Mouse (Mus musculus): ENCODE results near the gene Cmss1. TPM values are rescaled to one million over a fixed set of nuclear protein-coding genes. Genes with fewer than 3 reads are reported as not detected.

The Cmss1 gene
- polyA plus RNA-seq, 1 experiment, result 36.3 TPM

DNA sequence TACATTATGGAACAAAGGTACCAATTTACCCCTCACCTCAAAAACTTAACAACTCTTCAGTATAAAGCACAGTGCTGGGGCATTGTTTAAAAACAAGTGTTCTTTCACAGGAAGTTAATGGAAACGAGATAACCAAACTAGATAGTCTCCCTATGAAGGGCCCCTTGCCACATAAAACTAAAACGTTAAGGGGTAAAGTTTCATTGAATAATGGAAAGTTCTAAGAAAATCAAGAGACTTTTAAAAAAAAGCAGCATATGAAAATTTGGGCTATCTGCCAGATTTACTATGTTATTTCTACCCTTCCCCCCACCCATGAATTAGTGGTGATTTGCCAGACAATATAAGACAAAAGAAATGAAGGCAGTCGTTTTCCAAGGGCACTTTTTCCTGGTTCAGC, 21.5 kb downstream of the Cmss1 start:
- no peaks in the 10 kb centered on the region for H3K36me3 ChIP-seq (replicated peaks; ENCODE audit: low read length)
- no peaks in the 10 kb centered on the region for H3K9me3 ChIP-seq
- H3K4me3 ChIP-seq (replicated peaks), result peak overlapping the region; percentile 81
- TF ChIP-seq FLI1 (IDR thresholded peaks at IDR 0.05; ENCODE audit: low read length), result no peak
- TF ChIP-seq GATA1 (IDR thresholded peaks at IDR 0.05; ENCODE audit: borderline replicate concordance, low read length), result no peak
- peaks cover 46% of the 10 kb centered on the region for H3K4me1 ChIP-seq
- no peaks in the 10 kb centered on the region for H3K27me3 ChIP-seq (replicated peaks)

DNA sequence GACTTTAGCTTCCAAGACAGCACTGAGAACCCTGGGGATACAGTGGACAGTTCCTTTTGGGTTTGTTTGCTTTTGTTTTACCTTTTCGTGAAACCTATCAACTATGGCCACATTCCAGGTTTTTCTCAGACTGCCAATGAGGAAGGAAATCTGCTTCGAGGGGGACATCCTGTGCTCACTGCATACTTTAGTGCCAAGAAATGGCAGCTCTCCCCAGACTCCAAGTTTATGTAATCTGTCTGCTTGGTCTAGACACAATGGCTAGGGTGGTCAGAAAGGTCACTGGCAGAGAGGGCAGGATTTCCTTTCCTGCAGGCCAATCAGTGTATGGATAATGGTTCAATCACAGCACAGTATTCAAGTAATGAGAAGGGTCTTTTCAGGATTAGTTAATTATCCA, 24.7 kb downstream of the Cmss1 start:
- H3K9me3 ChIP-seq, result no peaks in the 10 kb centered on the region
- H3K36me3 ChIP-seq (replicated peaks; ENCODE audit: low read length), result no peaks in the 10 kb centered on the region
- no peaks in the 10 kb centered on the region for H3K27me3 ChIP-seq (replicated peaks)
- no peak overlapping the region for H3K4me3 ChIP-seq (replicated peaks)
- TF ChIP-seq GATA1 (IDR thresholded peaks at IDR 0.05; ENCODE audit: borderline replicate concordance, low read length) (no peak), FLI1 (IDR thresholded peaks at IDR 0.05; ENCODE audit: low read length) (no peak)
- H3K4me1 ChIP-seq, result peaks cover 69% of the 10 kb centered on the region

DNA sequence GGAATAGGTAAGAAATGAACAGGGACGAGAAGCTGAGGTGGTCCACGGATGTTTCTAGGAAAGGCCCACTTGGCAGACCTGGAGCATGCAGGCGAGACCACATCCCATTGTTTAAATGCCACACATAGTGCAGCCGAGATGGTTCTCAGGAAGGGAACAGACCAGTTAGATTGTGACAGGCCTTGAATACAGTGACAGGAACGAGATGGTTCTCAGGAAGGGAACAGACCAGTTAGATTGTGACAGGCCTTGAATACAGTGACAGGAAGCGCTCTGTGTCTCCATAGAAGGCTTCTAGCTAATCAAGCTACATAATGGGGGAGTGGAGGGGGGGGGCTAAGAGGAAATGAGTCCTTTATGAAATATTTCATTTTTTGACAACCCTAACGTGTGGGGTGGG, 26.6 kb downstream of the Cmss1 start:
- Histone ChIP-seq H3K36me3 (replicated peaks; ENCODE audit: low read length) (no peaks in the 10 kb centered on the region), H3K4me1 (peaks cover 68% of the 10 kb centered on the region), H3K9me3 (no peaks in the 10 kb centered on the region), H3K27me3 (replicated peaks) (no peaks in the 10 kb centered on the region), H3K4me3 (replicated peaks) (peak overlapping the region; percentile 62)
- TF ChIP-seq GATA1 (IDR thresholded peaks at IDR 0.05; ENCODE audit: borderline replicate concordance, low read length) (no peak), FLI1 (IDR thresholded peaks at IDR 0.05; ENCODE audit: low read length) (no peak)

DNA sequence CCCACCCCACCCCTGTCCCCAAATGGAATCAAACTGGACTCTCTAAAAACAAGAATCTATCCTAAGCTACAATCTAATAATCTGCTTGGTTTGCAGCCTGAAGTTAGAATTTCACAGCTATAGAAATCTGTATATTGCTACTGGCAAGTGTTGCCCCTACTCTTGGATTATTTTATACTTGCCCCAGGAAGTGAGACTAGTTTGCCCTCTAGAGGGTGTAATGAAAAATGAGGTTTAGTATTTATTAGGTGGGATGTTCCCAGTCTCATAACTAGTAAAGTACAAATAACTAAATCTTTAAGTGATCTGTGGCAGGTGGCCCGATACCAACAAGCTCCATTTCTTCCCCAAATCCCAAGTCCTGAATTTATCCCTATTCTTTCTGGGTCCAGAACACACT, 29.1 kb downstream of the Cmss1 start:
- peaks cover 52% of the 10 kb centered on the region for H3K4me1 ChIP-seq
- H3K4me3 ChIP-seq (replicated peaks), result no peak overlapping the region
- TF ChIP-seq FLI1 (IDR thresholded peaks at IDR 0.05; ENCODE audit: low read length) (no peak), GATA1 (IDR thresholded peaks at IDR 0.05; ENCODE audit: borderline replicate concordance, low read length) (no peak)
- no peaks in the 10 kb centered on the region for H3K27me3 ChIP-seq (replicated peaks)
- H3K9me3 ChIP-seq, result no peaks in the 10 kb centered on the region
- peaks cover 3% of the 10 kb centered on the region for H3K36me3 ChIP-seq (replicated peaks; ENCODE audit: low read length)

DNA sequence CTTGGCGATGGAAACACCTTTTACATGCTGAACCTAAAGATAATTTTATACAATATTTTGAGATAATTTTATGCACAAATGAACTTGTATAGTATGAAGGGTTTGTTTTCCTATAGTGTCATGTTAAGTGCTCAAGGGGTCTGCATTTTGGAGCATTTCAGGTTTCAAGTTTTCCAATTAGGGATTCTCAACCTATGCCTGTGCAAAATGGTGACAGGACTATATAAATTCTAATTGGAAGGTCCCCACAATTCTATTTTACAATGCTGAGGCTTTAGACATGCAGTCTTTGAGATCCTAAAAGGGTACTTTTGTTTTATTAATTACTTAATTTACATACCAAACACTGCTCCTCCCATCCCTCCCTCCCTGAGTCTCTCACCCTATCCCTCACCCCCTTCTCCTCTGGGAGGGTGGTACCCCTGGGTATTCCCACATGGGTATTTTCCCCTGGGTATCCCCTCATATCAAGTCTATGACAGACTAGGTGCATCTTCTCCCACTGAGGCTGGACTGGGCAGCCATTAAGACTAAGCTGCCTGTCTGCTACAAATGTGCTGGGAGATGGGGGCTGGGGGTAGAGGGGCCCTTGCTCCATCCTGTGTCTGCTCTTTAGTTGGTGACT, 30.8 kb downstream of the Cmss1 start:
- H3K4me1 ChIP-seq, result peaks cover 47% of the 10 kb centered on the region
- H3K9me3 ChIP-seq, result no peaks in the 10 kb centered on the region
- peaks cover 18% of the 10 kb centered on the region for H3K36me3 ChIP-seq (replicated peaks; ENCODE audit: low read length)
- no peak overlapping the region for H3K4me3 ChIP-seq (replicated peaks)
- TF ChIP-seq FLI1 (IDR thresholded peaks at IDR 0.05; ENCODE audit: low read length) (no peak), GATA1 (IDR thresholded peaks at IDR 0.05; ENCODE audit: borderline replicate concordance, low read length) (no peak)
- no peaks in the 10 kb centered on the region for H3K27me3 ChIP-seq (replicated peaks)

DNA sequence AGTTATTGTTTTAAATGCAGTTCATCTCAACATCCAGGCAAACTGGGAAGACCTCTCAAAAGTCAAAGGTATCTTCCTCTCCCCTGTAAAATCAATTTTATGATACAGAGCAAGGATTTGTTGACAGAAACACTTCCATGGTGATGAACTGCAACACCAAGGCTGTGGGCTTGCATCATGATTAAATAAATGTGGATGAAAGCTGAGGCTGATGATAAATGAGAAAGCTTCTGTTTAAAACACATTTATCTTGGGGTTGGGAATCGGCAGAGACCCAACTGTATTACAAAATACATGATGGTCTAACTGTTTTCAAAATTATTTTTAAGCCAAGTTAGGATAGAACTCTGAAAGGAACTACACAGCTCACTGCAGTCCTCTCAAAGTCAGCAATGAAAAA, 32.8 kb downstream of the Cmss1 start:
- Histone ChIP-seq H3K9me3 (no peaks in the 10 kb centered on the region), H3K4me1 (peaks cover 37% of the 10 kb centered on the region; the same call in 1 of the 2 replicates), H3K4me3 (replicated peaks) (no peak overlapping the region), H3K27me3 (replicated peaks) (no peaks in the 10 kb centered on the region), H3K36me3 (replicated peaks; ENCODE audit: low read length) (peaks cover 34% of the 10 kb centered on the region)
- no peak for TF ChIP-seq FLI1 (IDR thresholded peaks at IDR 0.05; ENCODE audit: low read length)
- no peak for TF ChIP-seq GATA1 (IDR thresholded peaks at IDR 0.05; ENCODE audit: borderline replicate concordance, low read length)

DNA sequence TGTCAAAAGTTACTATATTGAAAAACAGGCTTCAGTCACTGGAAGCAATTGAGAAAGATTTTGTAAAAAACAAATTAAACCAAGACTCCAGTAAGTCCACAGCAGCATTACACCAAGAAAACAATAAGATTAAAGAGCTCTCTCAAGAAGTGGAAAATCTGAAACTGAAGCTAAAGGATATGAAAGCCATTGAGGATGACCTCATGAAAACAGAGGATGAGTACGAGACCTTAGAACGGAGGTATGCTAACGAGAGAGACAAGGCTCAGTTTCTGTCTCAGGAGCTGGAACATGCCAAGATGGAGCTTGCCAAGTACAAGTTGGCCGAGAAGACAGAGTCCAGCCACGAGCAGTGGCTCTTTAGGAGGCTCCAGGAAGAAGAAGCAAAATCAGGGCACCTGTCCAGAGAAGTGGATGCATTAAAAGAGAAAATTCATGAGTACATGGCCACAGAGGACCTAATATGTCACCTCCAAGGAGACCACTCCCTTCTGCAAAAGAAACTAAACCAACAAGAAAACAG, 35.8 kb downstream of the Cmss1 start:
- H3K4me1 ChIP-seq, result peaks cover 23% of the 10 kb centered on the region; the same call in 1 of the 2 replicates
- peaks cover 35% of the 10 kb centered on the region for H3K36me3 ChIP-seq (replicated peaks; ENCODE audit: low read length)
- TF ChIP-seq FLI1 (IDR thresholded peaks at IDR 0.05; ENCODE audit: low read length) (no peak), GATA1 (IDR thresholded peaks at IDR 0.05; ENCODE audit: borderline replicate concordance, low read length) (no peak)
- H3K27me3 ChIP-seq (replicated peaks), result no peaks in the 10 kb centered on the region
- H3K4me3 ChIP-seq (replicated peaks), result no peak overlapping the region
- no peaks in the 10 kb centered on the region for H3K9me3 ChIP-seq

DNA sequence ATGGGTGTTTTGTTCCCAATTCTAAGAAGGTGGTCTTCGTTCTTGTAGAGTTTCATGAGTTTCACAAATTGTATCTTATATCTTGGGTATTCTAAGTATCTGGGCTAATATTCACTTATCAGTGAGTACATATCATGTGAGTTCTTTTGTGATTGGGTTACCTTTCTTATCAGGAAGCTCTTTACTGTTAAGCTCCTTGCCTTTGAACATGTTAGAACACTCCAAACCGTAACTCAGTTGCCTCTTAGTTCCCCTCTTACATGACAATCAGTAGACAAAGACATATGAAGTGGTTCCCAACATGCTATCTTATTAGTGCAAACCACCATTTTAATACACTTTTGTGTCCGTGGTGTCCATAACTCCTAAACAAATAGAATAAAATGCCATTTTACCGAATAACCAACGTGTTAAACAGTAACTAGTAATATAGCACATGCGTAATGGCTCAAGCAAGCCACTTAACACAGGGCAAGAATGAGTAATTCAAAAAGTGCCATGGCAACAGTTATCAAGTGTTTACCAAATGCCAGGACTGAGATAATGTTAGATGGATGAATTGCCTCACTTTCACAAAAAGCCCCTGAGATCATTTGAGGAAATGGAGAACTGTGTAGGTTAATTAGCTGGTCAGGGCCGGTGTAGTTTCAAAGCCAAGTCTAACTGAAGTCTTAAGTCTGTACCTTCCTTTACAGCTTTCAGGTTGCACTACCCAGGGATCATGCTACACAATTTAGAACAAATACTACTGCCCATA, 37.8 kb downstream of the Cmss1 start:
- Histone ChIP-seq H3K9me3 (no peaks in the 10 kb centered on the region), H3K4me3 (replicated peaks) (no peak overlapping the region), H3K4me1 (peaks cover 21% of the 10 kb centered on the region; the same call in 1 of the 2 replicates), H3K36me3 (replicated peaks; ENCODE audit: low read length) (peaks cover 38% of the 10 kb centered on the region), H3K27me3 (replicated peaks) (no peaks in the 10 kb centered on the region)
- TF ChIP-seq GATA1 (IDR thresholded peaks at IDR 0.05; ENCODE audit: borderline replicate concordance, low read length), result no peak

DNA sequence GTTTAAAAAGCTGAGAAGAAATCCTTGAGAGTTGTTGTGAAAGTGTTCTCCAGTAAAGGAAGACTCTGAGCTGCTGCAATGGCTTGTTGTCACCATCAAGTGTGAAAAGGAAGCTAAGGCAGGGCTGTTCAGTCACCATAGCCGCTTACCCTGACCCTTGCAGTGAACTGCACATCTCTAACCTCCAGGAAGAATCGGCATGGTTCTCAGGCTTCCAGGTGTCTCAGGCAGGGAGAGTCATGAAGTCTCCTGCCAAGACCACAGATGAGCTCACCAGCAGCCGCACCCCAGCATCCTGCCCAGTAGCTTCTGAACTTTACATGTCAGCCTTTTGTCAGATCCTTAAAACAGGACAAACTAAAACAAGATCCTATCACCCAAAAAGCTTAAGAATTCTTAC, 40.4 kb downstream of the Cmss1 start:
- H3K4me1 ChIP-seq, result peaks cover 21% of the 10 kb centered on the region; the same call in 1 of the 2 replicates
- no peaks in the 10 kb centered on the region for H3K9me3 ChIP-seq
- no peaks in the 10 kb centered on the region for H3K27me3 ChIP-seq (replicated peaks)
- H3K4me3 ChIP-seq (replicated peaks), result no peak overlapping the region
- TF ChIP-seq FLI1 (IDR thresholded peaks at IDR 0.05; ENCODE audit: low read length), result no peak
- TF ChIP-seq GATA1 (IDR thresholded peaks at IDR 0.05; ENCODE audit: borderline replicate concordance, low read length), result no peak
- H3K36me3 ChIP-seq (replicated peaks; ENCODE audit: low read length), result peaks cover 32% of the 10 kb centered on the region

DNA sequence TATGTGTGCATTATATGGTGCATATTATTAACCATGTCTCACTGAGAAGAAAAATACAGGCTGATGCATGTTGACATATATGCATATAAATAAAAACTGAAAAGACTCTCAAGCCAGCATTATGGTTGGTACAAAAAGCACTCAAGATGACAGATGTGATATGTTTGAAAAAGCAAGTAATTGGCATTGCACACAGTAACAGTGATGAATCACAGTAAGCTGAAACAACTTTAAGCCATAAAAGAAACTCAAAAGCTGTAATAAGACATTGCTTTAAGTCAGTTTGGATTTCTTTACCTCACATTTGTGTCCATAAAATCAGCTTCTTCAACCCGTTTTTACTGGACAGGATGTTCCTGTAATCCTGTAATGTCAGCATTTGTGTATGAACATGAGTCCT, 41.9 kb downstream of the Cmss1 start:
- no peak overlapping the region for H3K4me3 ChIP-seq (replicated peaks)
- no peaks in the 10 kb centered on the region for H3K27me3 ChIP-seq (replicated peaks)
- peaks cover 20% of the 10 kb centered on the region; the same call in 1 of the 2 replicates for H3K4me1 ChIP-seq
- TF ChIP-seq FLI1 (IDR thresholded peaks at IDR 0.05; ENCODE audit: low read length), result no peak
- no peak for TF ChIP-seq GATA1 (IDR thresholded peaks at IDR 0.05; ENCODE audit: borderline replicate concordance, low read length)
- H3K9me3 ChIP-seq, result no peaks in the 10 kb centered on the region
- peaks cover 18% of the 10 kb centered on the region for H3K36me3 ChIP-seq (replicated peaks; ENCODE audit: low read length)

Measured in megakaryocyte, embryonic 14.5 days (primary cell).